Mouse (Mus musculus) cerebellum, adult 11 months (tissue): ENCODE results near the gene Gpr15.

ENCODE experiments used
- DNase-seq: peaks from one replicate; pipeline ENCODE4 v3.0.0; 2022

Gpr15 gene

DNA sequence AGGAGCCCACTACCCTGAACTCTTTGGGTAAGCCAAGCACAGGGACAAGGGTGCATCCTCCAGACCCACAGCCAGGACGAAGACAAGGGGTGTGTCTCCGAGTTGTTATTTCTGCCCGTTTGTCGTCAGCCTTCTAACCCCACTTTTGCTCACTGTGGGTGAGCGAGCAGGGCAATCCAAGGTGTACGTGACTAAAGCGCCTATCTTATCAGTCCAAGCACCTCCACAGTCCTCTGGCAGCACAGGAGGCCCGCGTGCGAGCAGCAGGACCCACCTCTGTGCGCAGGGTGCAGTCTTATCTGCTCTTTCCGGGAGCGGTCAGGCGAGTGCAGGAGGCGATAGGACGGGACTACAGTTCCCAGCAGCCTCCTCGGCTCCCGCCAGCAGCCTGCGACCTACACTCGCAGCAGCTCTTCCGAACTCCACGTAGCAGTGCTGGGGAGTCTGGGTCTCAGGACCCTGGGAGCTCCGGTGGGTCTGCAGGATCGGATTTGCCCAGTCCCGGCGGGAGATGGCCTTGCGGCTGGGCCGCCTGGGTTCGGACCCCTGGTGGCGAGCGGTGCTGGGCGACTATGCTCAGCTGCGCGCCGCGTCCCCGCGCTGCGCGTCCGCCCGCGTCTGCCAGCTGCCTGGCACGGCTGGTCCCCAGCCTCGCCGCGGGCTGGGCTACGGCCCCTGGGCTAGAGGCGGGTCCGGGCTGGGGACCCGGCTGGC, 48.8 kb downstream of the Gpr15 start, which contains the start of gene Cpox:
Cpox (plus strand) TSS at position 376 of the 714 bp plus-strand sequence.
- DNase-seq, result peak; percentile 73

DNA sequence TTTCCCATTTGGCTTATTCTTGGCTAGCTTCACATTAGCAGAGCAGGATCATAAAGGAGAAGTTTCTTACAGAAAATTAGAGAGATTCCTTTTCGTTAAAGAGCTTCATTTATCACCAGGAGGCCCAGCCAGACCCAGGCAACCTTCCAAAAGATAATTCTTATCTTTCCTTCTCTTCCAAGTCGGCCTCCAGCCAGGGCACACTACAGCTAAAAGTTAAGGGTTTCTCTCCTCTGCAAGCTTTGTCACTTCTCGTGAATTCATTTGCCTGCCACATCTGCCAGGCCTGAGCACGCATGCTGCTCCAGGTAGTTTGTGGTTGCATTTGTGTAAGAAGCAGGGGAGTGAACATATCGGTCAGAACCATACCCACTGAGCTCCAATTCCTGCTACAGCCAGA, 49.6 kb downstream of the Gpr15 start:
- DNase-seq, result no peak

DNA sequence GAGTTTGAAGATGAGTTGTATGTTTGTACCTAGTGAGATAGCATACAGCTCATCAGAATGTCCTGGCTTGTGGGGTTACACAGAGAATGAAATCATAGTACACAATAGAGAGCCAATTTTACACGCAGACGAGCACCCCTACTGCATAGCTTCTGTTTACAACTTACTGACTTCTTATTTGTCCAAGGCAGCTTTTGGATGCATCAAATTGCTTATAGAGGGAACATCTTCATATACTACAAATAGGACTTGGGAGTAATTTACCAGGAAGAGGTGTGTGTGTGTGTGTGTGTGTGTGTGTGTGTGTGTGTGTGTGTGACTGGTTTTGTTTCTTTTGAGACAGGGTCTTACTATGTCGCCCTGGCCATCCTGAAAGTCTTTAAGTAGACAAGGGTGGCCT, 50.3 kb downstream of the Gpr15 start:
- DNase-seq, result no peak
